Mouse (Mus musculus): ENCODE data around the gene Tec.

DNA sequence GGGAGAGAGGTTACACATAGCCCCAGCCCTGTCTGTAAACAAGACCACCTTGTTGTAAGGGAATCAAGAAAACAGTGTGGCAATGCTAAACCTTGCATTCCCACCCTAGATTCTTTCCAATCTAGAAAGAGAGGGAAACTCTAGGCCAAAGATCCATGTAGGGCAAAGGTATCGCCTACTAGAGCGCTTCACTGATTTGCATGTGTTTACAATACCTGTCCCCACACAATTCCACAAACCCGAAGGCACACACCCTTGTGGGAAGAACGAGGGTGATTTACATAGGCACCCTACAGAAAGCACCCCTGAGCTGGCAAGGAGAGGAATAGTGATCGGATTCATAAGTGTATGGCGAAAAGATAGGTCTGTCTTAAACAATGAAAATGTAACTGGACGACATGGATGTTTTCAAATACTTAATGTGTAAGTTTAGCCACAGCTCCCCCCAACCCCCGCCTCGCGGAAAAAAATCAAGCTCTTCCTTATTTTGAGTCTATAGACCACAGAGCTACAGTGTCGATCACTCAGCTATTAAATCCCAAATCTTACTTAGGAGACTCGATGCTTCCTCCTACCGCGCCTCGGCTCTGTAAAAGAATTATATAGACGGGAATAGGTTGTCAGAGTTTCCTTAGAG lies 1.1 kb downstream of the Tec start:
- TF ChIP-seq CTCF (IDR thresholded peaks at IDR 0.05; ENCODE audit: insufficient read depth, low read depth, low read length) (no peak), POLR2A (IDR thresholded peaks at IDR 0.05; ENCODE audit: insufficient read depth, low read depth, low read length) (no peak)

Measured in olfactory bulb, adult 2 months (tissue).